30 mouse cellular contexts compared by ENCODE assay signal in the genomic region with DNA sequence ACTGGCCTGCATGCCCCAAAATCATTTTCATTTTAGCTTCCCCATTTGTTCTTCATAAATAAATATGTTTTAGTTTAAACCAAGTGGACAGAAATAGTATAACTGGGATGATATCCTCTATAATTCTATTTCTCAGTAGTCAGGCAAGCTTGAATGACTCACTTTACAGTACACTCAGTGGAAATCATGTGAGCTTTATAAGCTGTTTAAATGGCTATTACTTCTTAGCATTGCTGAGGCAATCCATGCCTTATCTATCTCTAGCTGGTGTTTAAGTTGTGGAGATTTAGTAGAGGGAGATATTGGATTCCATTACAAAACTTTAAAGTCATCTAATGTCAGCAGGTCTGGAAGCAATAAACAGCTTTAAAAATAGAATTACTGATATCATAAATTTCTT.
DNase-seq lines count a peak whose midpoint lies in the region; ATAC-seq and TF ChIP-seq lines count a peak whose summit lies in the region.
"Had no signal": no experiment of that assay in that cellular context is flagged by ENCODE, and none has a peak within 500 bp of the region (broad histone marks: within the 10 kb centered on the region; RNA-seq: fewer than 3 reads in every experiment).

No protein-coding gene starts in this region.

- H3K9me3 ChIP-seq in intestine, postnatal 0 days (ENCODE audit: control insufficient read depth) = no peaks in the 10 kb centered on the region
- no peaks in the 10 kb centered on the region for H3K9me3 ChIP-seq in forebrain, embryonic 15.5 days
- H3K9me3 ChIP-seq in hindbrain, embryonic 14.5 days (ENCODE audit: control insufficient read depth, low read length) = no peaks in the 10 kb centered on the region
- H3K9me3 ChIP-seq: embryonic facial prominence, embryonic 10.5 days; embryonic facial prominence, embryonic 13.5 days; forebrain, embryonic 10.5 days; forebrain, embryonic 13.5 days; heart, embryonic 12.5 days; heart, embryonic 15.5 days; hindbrain, embryonic 10.5 days; hindbrain, embryonic 13.5 days had no signal

- H3K36me3 ChIP-seq in intestine, postnatal 0 days (ENCODE audit: control insufficient read depth, insufficient read depth) = no peaks in the 10 kb centered on the region
- H3K36me3 ChIP-seq in forebrain, embryonic 15.5 days = no peaks in the 10 kb centered on the region
- no peaks in the 10 kb centered on the region for H3K36me3 ChIP-seq in hindbrain, embryonic 14.5 days (replicated peaks; ENCODE audit: control insufficient read depth, insufficient read depth)
- H3K36me3 ChIP-seq: embryonic facial prominence, embryonic 10.5 days; embryonic facial prominence, embryonic 13.5 days; forebrain, embryonic 10.5 days; heart, embryonic 12.5 days; heart, embryonic 15.5 days; hindbrain, embryonic 10.5 days; hindbrain, embryonic 13.5 days had no signal

- no peak overlapping the region for H3K27ac ChIP-seq in intestine, postnatal 0 days (ENCODE audit: low read depth, low read length)
- no peak overlapping the region for H3K27ac ChIP-seq in forebrain, embryonic 15.5 days (replicated peaks)
- H3K27ac ChIP-seq in hindbrain, embryonic 14.5 days = no peak overlapping the region
- H3K27ac ChIP-seq: embryonic facial prominence, embryonic 10.5 days; embryonic facial prominence, embryonic 13.5 days; forebrain, embryonic 10.5 days; forebrain, embryonic 13.5 days; gastrocnemius, adult 2 months; heart, embryonic 15.5 days; hindbrain, embryonic 10.5 days; hindbrain, embryonic 13.5 days; hindbrain, postnatal 0 days had no signal

- H3K4me3 ChIP-seq in intestine, postnatal 0 days (ENCODE audit: low read depth, low read length) = no peak overlapping the region
- H3K4me3 ChIP-seq in forebrain, embryonic 15.5 days = no peak overlapping the region
- no peak overlapping the region for H3K4me3 ChIP-seq in hindbrain, embryonic 14.5 days (replicated peaks; ENCODE audit: low read length)
- H3K4me3 ChIP-seq: embryonic facial prominence, embryonic 10.5 days; embryonic facial prominence, embryonic 13.5 days; forebrain, embryonic 10.5 days; forebrain, embryonic 13.5 days; gastrocnemius, adult 2 months; heart, embryonic 12.5 days; heart, embryonic 15.5 days; hindbrain, embryonic 10.5 days; hindbrain, embryonic 13.5 days had no signal

- no peak for TF ChIP-seq CTCF in intestine, postnatal 0 days (IDR thresholded peaks at IDR 0.05; ENCODE audit: low read depth)

- no peaks in the 10 kb centered on the region for H3K4me1 ChIP-seq in intestine, postnatal 0 days (replicated peaks; ENCODE audit: control insufficient read depth, insufficient read depth, low read length)
- H3K4me1 ChIP-seq in forebrain, embryonic 15.5 days = no peaks in the 10 kb centered on the region
- no peaks in the 10 kb centered on the region for H3K4me1 ChIP-seq in hindbrain, embryonic 14.5 days (replicated peaks; ENCODE audit: control insufficient read depth, insufficient read depth, low read length)
- H3K4me1 ChIP-seq: embryonic facial prominence, embryonic 10.5 days; embryonic facial prominence, embryonic 13.5 days; forebrain, embryonic 10.5 days; forebrain, embryonic 13.5 days; heart, embryonic 12.5 days; heart, embryonic 15.5 days; hindbrain, embryonic 10.5 days; hindbrain, embryonic 13.5 days had no signal

- no peak overlapping the region for H3K4me2 ChIP-seq in intestine, postnatal 0 days (replicated peaks; ENCODE audit: low read depth)
- no peak overlapping the region for H3K4me2 ChIP-seq in forebrain, embryonic 15.5 days (replicated peaks)
- H3K4me2 ChIP-seq in hindbrain, embryonic 14.5 days (replicated peaks) = no peak overlapping the region
- H3K4me2 ChIP-seq: embryonic facial prominence, embryonic 13.5 days; forebrain, embryonic 13.5 days; heart, embryonic 12.5 days; heart, embryonic 15.5 days; hindbrain, embryonic 13.5 days had no signal

- no peaks in the 10 kb centered on the region for H3K27me3 ChIP-seq in intestine, postnatal 0 days (replicated peaks; ENCODE audit: control insufficient read depth, insufficient read depth, low read length)
- no peaks in the 10 kb centered on the region for H3K27me3 ChIP-seq in forebrain, embryonic 15.5 days
- no peaks in the 10 kb centered on the region for H3K27me3 ChIP-seq in hindbrain, embryonic 14.5 days (ENCODE audit: control insufficient read depth, insufficient read depth, low read length)
- H3K27me3 ChIP-seq: embryonic facial prominence, embryonic 13.5 days; forebrain, embryonic 13.5 days; heart, embryonic 12.5 days; heart, embryonic 15.5 days; hindbrain, embryonic 13.5 days had no signal

- DNase-seq in 3134 (ENCODE audit: extremely low read depth, insufficient read length, low spot score) (peak; percentile 16), 3T3-L1 (ENCODE audit: low read depth, low spot score) (peak; percentile 70)
- peak; percentile 6 for DNase-seq in Muller cell, postnatal 12 days (ENCODE audit: inconsistent ontology term)
- DNase-seq in hindbrain, embryonic 14.5 days (ENCODE audit: low spot score) = no peak
- DNase-seq: adrenal gland, adult 2 months; adrenal gland, postnatal 14 days; cerebellum, adult 11-12 months; cerebellum, adult 8-10 months; cerebellum, postnatal 10 days; cerebellum, postnatal 36 days; embryo, embryonic 11 days; forebrain, postnatal 0 days; gastrocnemius, adult 2 months; gastrocnemius, postnatal 14 days; heart, adult 11 months; heart, postnatal 10 days; heart, postnatal 36 days; kidney, adult 2 months had no signal

- H3K9ac ChIP-seq in intestine, postnatal 0 days (ENCODE audit: low read depth, low read length) = no peak overlapping the region
- no peak overlapping the region for H3K9ac ChIP-seq in forebrain, embryonic 15.5 days (replicated peaks)
- no peak overlapping the region for H3K9ac ChIP-seq in hindbrain, embryonic 14.5 days
- H3K9ac ChIP-seq: embryonic facial prominence, embryonic 13.5 days; forebrain, embryonic 13.5 days; forebrain, postnatal 0 days; heart, embryonic 12.5 days; heart, embryonic 15.5 days; hindbrain, embryonic 13.5 days had no signal

- peak; percentile 19; the same call in 1 of the 2 replicates for ATAC-seq in intestine, postnatal 0 days
- ATAC-seq in forebrain, embryonic 15.5 days (replicated peaks) = no peak
- ATAC-seq in hindbrain, embryonic 14.5 days (ENCODE audit: low FRiP score) = no peak
- no peak for ATAC-seq in inflammation-experienced regulatory T-cells, adult 6 months
- ATAC-seq: forebrain, embryonic 13.5 days; forebrain, postnatal 0 days; hindbrain, postnatal 0 days had no signal
